Mouse (Mus musculus): ENCODE results near the gene Nat14.
A peak's percentile ranks its signal among the peaks of the same experiment; 100 is the strongest.

Gene Nat14

DNA sequence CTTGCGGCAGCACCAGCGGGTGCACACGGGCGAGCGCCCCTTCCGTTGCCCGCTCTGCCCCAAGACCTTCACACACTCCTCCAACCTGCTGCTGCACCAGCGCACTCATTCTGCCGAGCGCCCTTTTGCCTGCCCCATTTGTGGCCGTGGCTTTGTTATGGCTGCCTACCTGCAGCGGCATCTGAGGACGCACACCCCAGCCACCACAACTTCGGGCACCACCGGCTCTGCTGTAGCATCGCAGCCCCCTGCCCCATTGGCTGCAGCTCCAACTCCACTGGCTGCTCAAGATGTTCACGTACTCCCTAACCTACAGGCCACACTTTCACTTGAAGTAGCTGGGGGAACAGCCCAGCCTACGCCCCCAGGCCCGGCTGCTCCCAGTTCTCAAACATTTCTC is 1.3 kb upstream of the Nat14 start:
- DNase-seq (ENCODE audit: low spot score): no peak

DNA sequence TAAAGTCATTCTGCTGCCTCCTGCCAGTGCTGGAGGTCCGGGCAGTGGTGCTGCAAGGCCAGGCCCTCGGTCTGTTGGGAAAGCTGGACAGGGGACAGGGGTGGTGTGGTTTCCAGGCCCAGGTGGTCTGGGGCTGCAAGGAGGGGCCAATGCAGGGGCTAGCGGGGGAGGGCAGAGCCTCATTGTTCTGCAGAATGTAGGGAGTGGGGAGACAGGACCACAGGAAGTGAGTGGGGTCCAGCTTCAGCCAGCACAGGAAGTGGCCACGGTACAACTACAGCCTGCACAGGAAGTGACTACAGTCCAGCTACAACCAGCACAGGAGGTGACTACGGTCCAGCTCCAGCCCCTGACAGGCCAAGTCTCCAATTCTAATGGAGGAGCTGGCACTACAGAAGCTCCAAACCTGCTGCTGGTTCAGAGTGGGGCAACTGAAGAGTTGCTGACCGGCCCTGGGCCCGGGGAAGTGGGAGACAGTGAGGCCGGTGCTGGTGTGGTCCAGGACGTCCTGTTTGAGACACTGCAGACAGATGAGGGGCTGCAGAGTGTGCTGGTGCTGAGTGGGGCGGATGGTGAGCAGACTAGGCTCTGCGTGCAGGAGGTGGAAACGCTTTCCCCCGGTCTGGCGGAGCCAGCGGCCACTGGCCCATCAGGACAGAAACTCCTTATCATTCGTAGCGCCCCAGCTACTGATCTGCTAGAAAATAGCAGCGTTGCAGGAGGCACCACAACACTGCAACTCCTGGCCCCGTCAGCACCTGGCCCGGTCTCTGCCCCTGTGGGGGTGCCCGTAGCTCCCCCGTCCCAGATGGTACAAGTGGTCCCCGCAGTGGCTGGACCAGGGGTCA is 628 bp upstream of the Nat14 start:
- no peak for DNase-seq (ENCODE audit: low spot score)

DNA sequence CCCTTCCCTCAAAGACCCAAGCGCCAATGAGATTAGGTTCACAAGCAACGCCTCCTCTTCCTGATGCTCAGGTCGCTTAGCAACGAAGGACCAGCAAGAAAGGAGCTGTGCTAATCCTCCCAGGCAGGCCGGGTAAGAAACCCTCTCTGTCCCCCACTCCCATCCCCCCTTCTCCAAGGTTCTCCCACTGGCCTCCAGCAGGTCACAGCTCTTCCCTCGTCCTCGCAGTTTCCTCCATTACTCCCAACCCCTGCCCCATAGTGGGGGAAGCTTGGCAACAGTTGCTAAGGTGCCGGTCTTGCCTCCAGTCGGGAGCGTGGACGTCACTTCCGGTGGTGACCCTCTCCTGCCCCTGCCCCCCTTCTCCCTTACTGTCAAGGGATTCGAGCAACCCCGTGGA is 680 bp downstream of the Nat14 start:
- no peak for DNase-seq (ENCODE audit: low spot score)

DNA sequence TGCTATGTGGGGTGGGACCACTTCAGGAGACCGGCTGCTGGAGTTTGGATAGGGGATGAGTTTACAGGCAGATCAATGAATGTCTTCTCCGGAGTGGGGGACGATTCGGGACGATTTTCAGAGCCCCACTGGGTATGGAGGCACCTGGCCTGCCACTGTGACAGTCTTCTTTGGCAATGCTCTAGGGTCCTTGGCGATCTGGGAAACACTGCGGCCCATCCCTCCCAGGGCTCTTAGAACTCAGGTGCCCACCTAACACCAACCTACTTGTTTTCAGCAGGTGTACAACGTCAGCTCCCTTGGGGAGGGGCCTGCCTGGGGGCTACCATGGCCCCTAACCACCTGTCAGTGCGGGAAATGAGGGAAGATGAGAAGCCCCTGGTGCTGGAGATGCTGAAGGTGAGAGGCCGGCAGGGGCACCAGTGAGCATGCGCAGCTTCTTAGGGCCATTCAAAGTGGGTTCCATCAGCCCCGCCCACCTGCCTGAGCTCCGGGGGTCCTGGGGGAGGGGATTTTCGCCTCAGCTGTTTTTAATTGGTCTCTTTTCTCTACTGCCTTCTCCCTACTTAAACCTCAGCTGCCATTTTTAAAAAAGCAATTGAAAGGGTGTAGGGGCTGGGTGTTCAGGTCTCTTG is 1.2 kb downstream of the Nat14 start:
- no peak for DNase-seq (ENCODE audit: low spot score)

DNA sequence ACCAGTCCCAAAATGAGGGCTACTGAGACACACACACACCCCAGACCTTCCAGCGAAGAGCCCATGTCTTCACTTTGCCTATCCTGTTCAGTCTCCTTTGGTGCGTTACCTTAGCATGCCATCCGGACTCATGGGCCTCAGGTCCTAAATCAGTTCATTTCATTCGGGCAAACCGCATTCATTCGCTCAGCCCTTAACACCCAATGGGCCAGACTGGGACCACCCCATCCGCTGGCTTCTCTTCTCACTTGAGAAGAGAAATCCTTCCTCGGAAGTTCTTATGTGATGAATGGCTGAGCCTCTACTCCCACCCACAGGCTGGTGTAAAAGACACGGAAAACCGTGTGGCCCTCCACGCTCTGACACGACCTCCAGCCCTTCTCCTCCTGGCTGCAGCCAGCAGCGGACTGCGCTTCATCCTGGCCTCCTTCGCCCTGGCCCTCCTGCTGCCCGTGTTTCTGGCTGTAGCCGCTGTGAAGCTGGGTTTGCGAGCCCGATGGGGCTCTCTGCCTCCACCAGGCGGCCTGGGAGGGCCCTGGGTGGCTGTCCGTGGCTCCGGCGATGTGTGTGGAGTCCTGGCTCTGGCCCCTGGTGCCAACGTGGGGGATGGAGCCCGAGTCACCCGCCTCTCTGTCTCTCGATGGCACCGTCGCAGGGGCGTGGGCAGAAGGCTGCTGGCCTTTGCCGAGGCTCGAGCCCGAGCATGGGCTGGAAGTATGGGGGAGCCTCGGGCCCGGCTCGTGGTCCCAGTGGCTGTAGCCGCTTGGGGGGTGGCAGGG is 1.9 kb downstream of the Nat14 start:
- DNase-seq (ENCODE audit: low spot score): no peak

DNA sequence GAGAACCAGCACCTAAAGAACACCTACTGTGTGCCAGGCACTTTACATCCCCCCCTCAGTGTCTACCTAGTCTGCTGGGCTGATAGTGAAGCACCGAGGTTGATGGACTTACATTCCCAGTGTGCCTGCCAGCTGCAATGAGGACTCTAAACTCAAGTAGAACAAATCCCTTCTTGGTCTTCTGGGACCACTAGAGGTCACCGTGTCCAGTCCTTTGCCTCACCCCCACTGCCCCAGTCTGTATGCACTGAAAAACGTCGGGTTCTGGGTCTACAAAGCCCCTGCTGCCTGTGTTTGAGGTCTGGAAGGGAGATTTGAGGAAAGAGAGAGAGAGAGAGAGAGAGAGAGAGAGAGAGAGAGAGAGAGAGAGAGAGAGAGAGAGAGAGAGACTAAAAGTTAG is 2.7 kb downstream of the Nat14 start:
- no peak for DNase-seq (ENCODE audit: low spot score)

DNA sequence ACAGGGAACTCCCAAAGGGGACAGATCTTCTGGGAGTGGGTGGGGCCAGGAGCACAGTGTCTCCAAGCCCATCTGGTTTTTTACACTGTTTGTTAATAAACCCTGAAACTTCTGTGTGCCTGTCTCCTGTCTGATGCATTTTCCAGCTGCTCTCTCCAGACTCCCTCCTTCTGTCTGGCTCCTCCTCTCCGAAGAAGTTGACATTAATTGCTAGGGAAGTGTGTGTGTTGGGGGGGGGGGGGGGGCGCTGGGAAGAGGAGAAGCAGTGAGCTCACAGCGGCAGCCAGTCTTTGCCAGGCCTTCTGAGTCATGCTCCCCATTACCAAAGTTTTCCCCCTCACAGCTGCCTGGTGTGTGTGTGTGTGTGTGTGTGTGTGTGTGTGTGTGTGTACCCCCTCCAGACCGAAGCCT is 3.1 kb downstream of the Nat14 start:
- no peak for DNase-seq (ENCODE audit: low spot score)

DNA sequence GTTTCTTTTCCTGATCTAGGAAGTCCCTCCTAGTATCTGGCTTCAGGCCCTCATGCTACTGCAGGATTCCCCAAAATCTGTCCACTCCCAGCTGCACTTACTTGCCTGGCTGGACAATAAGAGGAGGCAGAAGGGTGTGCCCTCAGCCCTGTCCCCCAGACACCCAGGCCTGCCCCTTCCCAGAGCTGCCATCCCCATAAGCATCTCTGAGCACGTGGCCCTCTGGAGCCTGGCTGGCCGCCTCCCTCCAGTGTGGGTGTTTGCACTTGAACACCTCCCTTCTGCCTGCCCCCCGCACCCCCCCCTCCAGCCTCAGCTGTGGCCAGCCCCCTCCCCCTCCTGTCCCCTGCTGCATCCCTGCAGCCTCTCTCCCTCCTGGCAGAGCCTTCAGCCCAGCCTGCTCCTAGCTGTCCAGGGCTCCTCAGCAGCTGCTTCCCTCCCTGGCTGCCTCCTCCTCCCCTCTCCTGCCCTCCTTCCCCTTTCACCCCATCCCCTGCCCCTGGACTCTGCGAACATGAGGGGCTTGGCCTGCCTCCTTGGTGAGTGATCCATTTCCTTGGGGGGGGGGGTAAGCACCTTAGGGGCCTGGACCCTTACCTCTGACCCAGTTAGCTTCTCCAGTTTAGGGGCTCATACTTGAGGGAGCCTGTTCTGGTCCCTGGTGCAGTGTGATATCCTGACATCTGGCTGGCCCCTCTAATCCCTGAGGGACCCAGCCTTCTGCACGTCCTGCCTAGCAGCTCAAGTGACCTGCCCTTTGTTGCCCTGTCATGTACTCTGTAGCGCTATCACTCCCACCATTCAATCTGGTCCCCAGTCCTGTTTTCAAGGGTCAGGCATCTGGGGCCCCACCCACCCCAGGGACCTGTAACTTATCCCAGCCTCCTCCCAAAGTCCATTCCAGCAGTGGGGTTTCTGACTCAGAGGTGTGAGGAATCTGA is 3.9 kb downstream of the Nat14 start, which contains the start of gene Ssc5d:
Ssc5d (plus strand) TSS at position 345 of the 941 bp plus-strand sequence.
- DNase-seq (ENCODE audit: low spot score): no peak

DNA sequence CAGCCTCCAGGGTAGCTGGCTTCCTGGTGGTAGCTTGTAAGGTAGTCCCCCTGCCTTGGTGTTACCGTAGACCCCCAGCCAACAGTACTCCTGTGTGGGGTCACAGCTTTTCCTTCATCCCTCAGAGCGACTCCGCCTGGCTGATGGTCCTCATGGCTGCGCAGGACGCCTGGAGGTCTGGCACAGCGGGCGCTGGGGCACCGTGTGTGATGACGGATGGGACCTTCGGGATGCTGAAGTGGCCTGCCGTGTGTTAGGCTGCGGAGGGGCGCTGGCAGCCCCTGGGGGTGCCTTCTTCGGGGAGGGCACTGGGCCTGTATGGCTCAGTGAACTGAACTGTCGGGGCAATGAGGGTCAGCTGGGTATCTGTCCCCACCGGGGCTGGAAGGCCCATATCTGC is 5.0 kb downstream of the Nat14 start:
- DNase-seq (ENCODE audit: low spot score): no peak

DNA sequence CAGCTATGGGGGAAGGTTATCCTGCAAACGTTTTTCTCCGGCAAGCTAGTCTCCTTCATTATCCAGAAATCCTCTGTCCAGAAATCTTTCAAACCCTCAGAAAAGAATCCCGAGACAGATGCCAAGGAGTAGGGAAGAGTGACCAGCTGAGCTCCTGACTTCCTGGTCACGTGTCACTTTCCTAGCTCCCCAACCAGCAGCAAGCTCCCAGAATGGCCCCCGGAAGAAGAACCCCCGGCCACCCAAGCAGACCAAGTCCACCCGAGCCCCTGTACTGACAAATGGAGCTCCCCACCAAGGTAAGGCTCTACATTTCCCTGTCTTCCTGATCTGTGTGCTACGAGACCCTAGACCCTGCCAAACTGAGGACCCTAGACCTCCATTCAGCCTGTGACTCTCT is 5.9 kb downstream of the Nat14 start:
- DNase-seq (ENCODE audit: low spot score): no peak

DNA sequence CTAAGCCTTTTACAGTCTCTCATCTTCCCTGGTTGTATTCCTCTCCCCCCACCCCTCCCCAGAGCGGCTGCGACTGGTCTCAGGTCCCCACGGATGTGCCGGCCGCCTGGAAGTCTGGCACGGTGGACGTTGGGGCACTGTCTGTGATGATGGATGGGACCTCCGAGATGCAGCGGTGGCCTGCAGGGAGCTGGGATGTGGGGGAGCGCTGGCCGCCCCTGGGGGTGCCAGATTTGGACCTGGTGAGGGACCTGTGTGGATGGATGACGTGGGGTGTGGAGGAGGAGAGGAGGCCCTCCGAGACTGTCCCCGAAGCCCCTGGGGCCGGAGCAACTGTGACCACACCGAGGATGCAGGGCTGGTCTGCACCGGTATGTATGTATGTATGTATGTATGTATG is 6.5 kb downstream of the Nat14 start:
- no peak for DNase-seq (ENCODE audit: low spot score)

DNA sequence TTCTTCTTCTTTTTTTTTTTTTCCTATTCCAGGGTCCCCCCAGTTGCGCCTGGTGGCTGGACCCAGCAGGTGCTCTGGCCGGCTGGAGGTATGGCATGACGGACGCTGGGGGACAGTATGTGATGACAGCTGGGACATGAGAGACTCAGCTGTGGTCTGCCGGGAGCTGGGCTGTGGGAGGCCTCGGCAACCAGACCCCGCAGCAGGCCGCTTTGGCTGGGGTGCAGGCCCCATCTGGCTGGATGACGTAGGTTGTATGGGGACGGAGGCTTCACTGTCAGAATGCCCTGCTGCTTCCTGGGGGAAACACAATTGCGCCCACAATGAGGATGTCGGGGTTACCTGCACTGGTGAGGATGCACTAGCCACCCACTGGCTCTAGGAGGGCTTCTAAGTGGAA is 11.3 kb downstream of the Nat14 start:
- DNase-seq (ENCODE audit: low spot score): no peak

DNA sequence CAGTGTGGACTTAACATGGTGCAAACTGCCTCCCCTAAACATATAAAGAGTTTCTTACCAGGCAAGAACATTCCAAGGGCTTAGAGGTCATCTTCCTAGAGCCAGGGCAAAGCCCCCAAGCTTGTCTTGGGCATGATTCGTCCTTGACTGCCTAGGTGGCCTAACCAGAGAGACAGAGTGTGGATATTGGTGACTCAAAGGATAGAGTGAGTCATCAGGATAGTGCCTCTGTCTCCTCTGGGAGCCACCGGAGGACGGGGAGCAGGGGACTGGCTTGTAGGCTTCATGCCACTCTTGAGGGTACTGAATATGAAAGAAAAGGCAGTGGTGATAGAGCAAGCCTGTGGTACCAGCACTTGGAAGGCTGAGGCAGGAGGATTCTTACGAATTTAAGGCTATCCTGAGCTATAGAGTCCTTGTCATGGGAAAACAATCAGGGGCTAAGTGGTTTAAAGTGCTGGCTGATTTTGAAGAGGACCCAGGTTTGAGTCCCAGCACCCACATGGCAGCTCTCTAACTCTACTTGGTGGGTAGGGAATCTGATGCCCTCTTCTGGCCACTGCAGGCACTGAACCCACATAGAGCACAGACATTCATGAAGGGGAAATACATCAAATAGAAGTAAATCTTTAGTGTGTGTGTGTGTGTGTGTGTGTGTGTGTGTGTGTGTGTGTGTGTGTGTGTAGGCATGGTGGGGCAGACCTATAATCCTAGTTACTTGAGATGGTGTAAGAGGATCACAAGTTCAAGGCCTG is 12.5 kb downstream of the Nat14 start:
- no peak for DNase-seq (ENCODE audit: low spot score)

DNA sequence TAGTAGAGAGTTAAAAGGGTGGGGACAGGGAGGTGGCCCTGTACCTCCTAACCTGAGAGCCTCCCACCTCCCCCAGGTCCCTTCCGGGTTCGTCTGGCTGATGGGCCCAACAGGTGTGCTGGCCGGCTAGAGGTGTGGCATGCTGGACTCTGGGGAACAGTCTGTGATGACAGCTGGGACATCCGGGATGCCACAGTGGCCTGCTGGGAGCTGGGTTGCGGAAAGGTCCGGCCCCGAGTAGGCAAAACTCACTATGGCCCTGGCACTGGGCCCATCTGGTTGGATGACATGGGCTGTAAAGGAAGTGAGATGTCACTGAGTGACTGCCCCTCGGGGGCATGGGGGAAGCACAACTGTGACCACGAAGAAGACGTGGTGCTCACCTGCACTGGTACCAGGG is 15.0 kb downstream of the Nat14 start:
- DNase-seq (ENCODE audit: low spot score): no peak

DNA sequence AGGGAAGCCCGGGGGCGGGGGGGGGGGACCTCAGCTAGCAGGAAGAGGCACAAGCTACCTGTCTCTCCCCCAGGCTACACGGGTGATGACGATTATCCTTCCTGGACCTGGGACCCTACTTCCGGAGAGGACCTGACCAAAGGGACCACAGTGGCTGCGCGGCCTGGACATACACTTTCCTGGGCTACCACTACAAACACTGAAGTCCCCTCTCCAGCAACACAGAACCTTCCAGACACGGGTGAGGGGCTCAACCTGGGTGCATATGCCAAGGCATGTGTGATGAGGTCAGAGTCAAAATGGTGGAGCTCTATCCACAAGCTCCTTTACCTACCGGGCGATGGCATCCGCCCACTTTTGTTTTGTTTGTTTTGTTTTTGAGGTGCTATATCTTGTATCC is 15.6 kb downstream of the Nat14 start:
- DNase-seq (ENCODE audit: low spot score): no peak

DNA sequence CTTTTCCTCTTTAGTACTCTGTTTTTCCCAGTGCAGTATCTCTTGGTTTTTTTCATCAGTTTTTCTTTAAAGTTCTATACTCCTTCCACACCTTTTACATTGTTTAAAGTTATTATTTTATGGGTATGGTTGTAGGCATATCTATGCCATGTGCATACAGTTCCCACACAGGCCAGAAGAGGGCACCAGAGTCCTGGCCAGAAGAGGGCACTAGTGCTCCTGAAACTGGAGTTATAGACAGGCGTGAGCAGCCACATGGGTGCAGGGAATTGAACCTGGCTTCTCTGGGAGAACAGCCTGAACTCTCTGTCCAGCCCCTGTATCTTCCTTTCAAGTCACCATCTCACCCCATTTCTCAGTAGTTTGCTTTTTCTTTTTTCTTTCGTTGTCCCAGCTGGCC is 16.6 kb downstream of the Nat14 start:
- DNase-seq (ENCODE audit: low spot score): peak; percentile 49

DNA sequence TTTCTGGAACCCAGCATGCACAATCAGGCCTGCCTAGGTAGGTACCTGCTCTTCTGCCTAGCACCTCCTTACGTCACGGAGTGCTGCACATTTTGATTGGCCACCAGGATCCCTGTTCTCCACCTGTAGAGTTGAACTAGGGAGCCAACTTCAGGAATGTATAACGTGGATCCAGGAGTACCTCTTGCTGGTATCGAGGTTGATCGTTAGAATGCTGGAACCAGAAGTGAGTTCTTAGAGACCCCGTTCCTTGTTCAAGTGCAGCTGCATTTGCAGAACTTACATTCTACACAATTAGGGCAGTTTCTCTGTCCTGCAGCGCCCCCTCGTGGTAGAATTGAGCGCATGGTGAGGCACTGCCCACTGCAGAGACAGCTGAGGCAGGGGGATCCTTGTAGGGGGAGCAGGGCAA is 18.2 kb downstream of the Nat14 start:
- DNase-seq (ENCODE audit: low spot score): peak; percentile 68

DNA sequence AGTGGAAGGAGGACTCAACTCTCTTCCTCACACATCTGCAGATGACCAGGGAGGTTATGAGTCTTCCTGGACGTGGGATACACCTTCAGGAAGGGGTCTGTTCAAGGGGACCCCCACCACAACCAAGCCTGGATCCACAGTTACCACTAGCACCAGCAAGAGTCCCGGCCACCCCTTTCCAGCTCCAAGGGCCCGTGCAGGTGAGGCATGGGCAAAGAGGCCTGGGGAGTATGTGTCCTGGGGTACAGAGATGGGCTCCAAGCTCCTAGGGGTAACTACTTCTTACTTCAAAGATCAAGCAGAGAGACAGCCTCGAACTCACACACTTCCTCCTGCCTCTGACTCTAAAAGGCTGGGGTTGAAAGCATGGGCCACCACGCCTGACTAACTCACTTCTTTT is 20.8 kb downstream of the Nat14 start:
- no peak for DNase-seq (ENCODE audit: low spot score)

DNA sequence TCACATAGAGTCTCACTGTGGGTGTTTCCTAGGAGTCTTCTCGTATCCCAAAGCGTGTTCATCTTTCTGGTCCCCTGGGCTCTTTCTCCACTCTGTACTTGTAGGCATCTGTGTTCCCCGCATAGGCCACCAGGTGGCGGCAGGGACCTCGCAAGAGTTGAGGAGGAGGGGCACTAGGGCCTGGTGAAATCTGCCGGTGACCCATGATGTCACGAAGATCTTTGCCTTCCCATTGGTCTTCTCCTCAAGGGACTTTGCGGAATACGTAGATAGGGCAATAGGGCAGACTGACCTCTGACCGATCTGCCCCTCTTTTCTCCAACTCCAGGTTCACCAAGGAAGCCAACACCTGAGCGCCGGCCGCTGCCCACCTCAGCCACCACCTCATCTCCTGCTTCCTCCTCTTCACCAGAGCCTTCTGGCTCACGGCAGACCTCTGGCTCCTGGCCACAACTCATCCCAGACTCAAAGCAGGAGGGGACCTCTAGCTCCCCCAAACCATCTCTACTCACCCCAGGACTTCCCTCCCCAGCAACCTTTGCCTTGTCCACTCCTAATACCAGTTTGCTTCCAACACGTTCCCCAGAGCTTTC is 21.5 kb downstream of the Nat14 start:
- DNase-seq (ENCODE audit: low spot score): peak; percentile 82

DNA sequence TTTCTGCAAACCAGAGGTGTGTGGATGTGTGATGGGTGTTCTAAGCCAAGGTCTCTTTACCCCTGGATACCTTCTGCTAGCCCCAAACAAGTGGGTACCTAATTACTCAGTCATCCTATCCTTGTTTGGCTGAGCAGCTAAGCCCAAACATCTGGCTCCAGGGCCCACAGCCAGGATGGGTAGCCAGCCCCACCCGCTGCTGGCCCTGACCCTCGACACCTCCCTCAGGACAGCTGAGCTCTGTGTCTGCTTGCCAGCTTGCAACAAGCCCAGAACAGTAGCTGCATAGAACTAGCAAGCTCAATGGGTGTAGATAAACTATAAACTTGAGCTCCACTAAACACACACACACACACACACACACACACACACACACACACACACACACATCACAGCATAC is 26.0 kb downstream of the Nat14 start:
- DNase-seq (ENCODE audit: low spot score): no peak

DNA sequence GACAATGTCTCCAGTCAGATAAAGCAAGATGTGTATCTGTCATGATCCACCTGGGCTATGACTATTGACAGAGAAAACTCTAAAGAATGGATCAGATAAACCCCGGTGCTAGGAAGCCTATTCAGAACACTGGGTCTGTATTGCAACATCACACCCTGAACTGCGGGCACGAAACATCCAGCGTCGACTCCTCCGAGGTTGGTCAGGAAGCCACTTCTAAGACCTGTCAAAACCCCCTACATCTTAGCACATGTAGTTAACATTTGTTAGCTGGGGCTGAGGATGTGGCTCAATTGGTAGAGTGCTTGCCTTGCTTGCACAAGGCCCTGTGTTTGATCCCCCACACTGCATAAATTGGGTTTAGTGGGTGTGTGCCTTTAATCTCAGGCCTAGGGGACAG is 26.6 kb downstream of the Nat14 start:
- DNase-seq (ENCODE audit: low spot score): no peak

All from spleen, adult 12 weeks (tissue).